Mouse (Mus musculus): ENCODE data around the gene Fam83e.

DNA sequence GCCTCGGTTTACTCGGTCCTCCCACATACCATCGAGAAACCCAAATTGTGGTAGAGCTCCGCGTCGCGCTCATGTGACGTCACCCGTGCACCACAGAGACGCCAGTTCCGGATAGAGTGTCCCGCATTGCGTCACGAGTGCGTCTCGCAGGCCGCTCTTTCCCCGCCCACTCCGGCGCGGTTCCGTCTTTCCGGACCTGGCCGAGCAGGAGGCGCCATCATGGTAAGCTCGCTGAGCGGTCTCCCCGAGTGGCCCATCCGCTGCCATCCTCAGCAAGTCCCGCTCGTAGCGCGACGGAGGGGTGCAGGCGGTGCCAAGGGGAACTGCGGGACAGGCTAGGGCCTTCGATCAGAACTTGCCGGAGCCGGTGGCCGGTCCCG is 3.1 kb upstream of the Fam83e start, which contains the start of gene Sphk2:
- TF ChIP-seq CTCF (IDR thresholded peaks at IDR 0.05; ENCODE audit: insufficient read depth, low read length): no peak
- peak; percentile 98 for TF ChIP-seq POLR2A (IDR thresholded peaks at IDR 0.05; ENCODE audit: borderline replicate concordance, extremely low read depth, low read depth, low read length)
